Mouse (Mus musculus): ENCODE measurements around the gene Eps8l1. TPM values are rescaled to one million over a fixed set of nuclear protein-coding genes. Genes with fewer than 3 reads are reported as not detected.

Eps8l1 gene
- total RNA-seq, 2 experiments from 2014 or later: 2.1 to 3.4 TPM

- DNase-seq: peak; percentile 86 to 92
Measured at GRCm38 (mm10) chr7:4478021-4478795, 17.7 kb downstream of the Eps8l1 start.

DNA sequence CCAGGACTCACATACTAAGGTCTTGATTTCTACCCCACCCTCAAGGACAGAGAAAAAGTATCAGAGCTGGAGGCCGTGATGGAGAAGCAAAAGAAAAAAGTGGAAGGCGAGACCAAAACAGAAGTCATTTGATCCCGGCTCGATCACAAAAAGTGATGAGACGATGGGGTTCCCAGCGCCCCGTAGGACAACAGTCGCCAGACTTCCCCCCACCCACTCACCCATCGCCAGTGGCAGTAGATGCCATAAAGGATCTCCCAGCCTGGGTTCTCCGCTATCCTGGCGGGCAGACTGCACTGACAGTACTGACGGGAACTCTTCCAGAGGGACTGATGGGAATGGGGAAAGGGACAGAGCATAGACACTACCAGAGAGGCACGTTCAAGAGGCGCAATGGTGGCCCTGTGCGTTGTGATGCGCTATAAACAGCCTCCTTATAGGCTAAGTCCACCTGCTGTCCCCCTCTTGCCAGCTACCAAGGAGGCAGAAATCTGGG, 18.4 kb downstream of the Eps8l1 start:
- no peak for DNase-seq

GRCm38 (mm10) chr7:4479674-4480073, 19.2 kb downstream of the Eps8l1 start:
- peak in 1 of 2 experiments; percentile 65 for DNase-seq

DNA sequence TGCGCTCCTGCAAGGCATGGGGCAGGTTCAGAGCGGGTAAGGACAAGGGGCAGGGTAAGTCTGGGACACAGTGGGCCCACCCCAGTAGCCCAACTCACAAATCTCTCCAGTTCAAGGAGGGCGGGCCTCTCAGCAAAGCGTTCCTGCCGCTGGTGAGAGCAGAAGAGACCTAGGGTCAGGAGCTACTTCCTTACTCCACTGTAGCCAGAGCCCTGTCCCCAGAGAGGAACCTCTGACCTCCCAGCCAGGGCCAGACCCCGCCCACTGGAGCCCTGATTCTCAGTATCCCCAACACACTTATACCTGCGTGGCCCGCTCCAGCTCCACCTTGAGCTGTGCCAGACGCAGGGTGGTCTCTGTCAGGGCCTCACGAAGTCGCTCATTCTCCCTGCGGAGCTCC, 21.8 kb downstream of the Eps8l1 start:
- no peak for DNase-seq

DNA sequence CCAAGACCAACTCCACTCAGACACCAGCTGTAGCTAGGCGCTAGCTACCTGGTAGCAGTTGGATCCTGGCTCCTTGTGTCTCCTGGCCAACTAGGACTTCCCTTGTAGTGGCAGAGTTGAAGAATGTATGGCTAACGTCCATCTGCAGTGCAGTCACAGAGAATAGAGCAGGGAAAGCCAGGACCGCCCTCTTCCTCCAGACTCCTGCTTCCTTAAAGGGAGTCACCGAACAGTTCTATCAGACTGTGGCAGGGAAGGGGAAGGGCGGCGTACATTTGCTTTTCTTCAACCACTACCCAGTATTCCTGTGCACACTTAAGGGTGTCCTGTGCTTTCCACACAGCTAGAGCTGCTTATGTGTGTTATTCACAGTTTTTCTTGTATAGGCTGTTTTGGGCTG, 30.8 kb downstream of the Eps8l1 start:
- peak; percentile 68 to 88 for DNase-seq

- DNase-seq: peak in 1 of 2 experiments; percentile 68
Measured at GRCm38 (mm10) chr7:4492284-4493224, 32.1 kb downstream of the Eps8l1 start.

DNA sequence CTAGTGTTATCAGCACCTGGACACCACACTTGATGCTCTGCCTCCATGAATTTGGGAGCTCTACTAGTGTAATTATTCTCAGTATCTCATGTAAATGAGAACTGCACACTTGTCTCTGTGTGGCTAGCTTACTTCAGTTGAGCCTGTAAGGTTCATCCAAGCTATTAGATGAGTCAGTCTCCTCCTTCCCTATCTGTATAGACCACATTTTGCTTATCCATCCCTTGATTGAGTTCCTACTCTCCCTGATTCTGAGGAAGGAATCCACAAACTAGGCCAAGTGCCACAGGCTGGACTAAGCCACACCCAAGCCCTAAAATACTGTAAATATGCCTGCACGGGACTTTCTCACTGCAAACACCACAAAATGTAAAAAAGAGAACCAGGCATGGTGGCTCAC, 33.5 kb downstream of the Eps8l1 start:
- DNase-seq: no peak

DNA sequence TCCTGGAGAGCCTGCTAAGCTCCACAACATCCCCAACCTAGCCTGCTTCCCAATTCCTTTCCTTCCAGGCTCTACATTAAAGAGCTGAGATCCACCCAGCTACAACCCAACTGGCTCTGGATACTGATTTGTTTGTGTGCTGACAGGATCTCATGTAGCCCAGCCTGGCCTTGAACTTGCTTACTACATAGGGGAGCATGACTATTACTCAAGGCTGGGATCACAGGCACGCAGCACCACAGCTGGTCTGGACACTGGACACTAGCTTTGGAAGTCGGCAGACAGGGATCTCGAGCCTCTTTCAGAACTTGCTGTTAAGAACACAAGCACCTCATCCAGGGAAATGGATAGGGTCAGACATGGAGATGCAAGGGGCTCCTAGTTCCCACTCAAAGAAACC, 36.0 kb downstream of the Eps8l1 start:
- no peak for DNase-seq

DNA sequence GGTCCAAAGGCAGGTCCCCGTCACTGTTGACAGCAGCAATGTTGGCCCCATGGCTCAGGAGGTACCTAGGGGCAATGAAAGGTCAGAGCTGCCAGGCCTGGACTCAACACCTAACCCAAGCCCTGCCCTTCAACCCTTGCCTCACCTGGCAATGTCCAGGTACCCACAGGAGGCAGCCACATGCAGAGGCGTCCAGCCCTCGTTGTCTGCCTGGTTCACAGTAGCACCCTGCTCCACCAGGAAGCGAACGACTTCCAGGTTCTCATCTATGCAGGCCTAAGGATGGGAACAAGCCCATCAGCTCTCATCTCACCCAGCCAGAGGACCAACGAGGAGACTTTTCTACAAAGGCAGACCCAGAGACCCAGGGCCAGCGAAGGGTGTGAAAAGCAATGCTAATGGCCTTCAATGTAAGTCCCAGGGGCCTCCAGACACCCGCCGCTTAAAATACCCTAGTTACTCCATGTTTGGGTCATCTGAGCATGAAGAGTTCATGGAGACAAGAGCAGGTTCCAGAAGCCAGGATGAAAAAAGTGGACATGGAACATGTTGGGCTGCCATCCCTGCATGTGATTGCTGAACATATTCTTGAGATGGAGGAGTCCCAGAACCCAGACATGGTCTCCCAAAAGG, 36.9 kb downstream of the Eps8l1 start:
- DNase-seq: no peak

- peak; percentile 91 to 94 for DNase-seq
Measured at GRCm38 (mm10) chr7:4498251-4498650, 37.8 kb downstream of the Eps8l1 start.

GRCm38 (mm10) chr7:4499034-4499433, 38.6 kb downstream of the Eps8l1 start:
- DNase-seq: peak in 1 of 2 experiments; percentile 53

DNA sequence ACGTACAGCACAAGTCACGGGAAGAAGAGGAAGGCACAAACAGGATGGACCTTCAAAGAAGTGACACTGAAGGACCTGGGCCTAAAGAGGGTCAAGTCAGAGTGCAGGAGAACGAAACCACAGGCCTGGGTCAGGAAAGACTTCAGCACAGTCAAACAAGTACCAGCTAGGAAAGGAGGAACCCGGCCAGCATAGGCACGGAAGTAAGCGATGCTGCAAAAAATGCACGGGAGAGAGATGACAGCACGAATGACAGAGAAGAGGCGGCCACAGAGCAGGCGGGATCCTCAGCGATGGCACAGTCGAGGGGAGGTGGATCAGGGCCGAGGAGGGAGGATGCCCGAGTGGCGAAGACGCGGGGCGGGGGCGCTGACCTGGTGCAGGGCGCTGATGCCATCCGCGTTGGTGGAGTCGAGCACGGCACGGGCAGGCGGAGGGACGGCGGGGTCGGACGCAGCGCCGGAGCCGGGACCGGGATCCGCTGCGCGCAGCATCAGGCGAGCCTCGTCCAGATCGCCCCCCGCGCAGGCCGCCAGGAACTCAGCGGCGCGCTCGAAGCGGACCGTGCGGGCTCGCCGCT, 40.5 kb downstream of the Eps8l1 start:
- peak in 1 of 2 experiments; percentile 66 for DNase-seq

DNA sequence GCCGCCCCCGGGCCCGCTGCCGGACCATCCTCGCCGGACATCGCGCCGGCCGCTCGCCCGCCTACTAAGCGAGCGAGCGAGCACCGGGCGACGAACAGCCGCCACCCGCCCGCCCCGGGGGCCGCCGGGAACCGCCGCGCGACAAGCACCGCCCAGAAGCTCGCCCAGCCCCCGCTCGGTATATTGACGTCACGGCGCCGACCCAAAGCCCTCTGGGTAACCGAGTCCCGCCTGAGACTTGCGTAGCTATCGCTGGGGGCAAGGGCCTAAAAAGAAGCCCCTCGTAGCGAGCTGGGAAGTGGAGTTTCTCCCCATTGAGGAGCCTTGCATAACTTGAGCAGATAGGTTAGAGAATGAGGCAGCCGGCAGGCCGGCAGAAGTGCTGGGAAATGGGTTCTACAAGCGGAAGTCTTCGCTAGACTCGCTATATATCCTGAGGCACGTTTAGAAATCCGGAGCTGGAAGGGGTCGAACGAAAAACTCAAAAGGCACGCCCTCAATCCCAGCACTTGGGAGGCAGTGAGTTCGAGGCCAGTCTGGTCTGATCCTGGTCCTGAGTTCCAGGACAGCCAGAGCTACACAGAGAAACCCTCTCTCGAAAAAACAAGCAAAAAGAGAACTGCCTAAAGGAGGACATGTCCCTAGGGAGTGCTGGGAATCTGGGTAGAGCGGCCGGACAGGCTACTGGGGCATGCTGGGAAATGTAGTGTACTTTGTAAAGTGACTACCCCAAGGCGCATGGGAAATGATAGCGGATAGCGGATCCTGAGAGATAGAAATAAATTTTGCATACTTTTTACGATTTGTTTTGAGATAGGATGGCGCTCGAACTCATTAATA, 41.3 kb downstream of the Eps8l1 start, which contains the start of gene Ppp1r12c:
Gene Ppp1r12c (minus strand): TSS at position 123 of the 840 bp plus-strand sequence.
- peak; percentile 97 to 98 for DNase-seq

DNA sequence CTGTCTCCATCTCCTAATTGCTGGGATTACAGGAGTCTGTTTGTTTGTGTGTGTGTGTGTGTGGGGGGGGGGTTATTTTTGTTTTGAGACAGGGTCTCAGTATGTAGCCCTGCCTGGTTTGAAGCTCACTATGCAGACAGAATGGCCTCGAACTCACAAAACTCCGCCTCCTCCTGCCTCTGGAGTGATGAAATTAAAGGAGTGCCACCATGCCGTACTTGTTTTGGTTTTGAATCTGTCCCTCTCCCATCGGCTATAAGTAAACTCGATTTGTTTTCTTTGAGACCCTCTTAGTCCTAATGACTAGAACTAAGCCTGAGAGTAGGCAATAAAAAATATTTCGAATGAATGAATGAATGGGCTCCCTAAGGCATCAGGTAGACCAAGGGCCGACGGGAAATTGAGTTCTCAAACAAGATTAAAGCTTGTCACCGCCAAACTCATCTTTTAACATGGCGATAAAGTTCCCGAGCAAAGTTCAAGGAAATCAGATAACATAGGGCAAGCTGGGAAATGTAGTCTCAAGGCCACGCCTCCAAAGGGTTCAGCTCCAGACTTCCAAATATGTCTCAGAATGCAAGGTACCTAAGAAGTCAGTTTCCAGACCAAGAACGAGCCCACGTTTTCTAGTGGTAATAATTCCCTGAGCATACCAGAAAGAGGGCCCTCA, 42.1 kb downstream of the Eps8l1 start:
- DNase-seq: peak in 1 of 2 experiments; percentile 72

DNA sequence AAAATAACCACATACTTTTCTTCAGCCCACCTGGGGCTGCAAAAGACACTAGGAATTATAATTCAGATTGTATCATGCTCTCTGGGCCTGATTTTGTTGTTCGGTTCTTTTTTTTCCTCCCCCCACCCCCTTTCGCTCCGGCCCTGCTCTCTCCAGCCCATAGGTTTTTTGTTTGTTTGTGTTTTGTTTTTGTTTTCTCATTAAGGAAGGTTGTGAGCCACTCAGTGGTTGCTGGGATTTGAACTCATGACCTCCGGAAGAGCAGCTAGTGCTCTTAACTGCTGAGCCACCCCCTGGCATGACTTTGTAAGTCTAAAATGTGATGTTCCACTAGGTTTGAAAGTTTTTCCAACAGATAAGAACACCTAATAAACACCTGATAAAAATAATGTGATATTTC, 42.6 kb downstream of the Eps8l1 start:
- DNase-seq: no peak

GRCm38 (mm10) chr7:4503858-4504257, 43.4 kb downstream of the Eps8l1 start:
- no peak for DNase-seq

- no peak for DNase-seq
Measured at GRCm38 (mm10) chr7:4504646-4505435, 44.4 kb downstream of the Eps8l1 start.

DNA sequence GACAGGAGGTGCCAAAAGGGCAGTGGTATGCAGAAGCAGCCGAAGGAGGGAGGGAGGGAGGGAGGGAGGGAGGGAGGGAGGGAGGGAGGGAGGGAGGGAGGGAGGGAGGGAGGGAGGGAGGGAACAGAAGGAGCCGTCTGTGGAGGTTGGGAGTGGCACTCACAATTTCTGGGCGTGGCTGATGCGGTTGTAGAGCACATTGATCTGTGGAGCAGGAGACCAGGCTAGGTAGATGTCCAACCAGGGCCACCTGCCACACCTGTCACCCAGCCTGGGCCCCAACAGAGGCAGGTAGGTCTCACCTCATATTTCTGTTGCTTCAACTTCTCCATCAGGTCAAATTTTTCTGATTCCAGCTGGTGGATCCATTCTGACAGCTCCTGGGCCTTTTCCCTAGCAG, 46.7 kb downstream of the Eps8l1 start:
- no peak for DNase-seq

DNA sequence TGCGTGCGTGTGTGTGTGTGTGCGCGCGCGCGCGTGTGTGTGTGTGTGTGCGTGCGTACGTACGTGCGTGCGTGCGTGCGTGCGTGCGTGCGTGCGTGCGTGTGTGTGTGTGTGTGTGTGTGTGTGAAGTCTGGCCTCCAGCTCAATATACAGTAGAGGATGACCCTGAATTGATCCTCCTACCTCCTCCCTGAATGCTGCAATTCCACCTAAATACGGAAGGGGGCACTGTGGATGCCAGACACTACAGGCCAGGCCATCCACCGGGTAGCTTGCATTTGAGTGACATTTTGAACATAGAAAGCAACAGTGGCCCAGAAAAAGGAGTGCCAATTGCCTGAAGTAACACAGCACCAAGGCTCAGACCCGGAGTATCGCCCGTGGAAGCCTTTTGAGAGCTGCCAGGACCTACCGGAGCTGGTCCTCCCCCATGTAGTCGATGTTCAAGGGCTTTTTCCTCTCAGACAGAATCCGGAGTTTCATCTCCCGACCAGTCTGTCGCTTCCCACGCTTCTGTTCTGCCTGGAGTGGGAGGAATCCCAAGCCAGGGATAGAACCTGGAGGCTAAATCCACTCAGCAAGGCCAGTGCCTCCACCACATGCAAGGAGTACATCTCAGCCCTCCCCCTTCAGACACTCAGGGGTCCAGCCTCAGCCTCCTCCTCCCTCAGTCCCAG, 47.7 kb downstream of the Eps8l1 start:
- DNase-seq: no peak

Data from heart, adult 18-20 months (tissue).